Mouse (Mus musculus) kidney, postnatal 0 days (tissue): Measurements from ENCODE around the gene Yaf2. TPM values are rescaled to one million over a fixed set of nuclear protein-coding genes. Genes with fewer than 3 reads are reported as not detected.
A peak's percentile ranks its signal among the peaks of the same experiment; 100 is the strongest.
"Not testable (repeated sequence)": the region's sequence is repeated elsewhere in the genome, so short reads cannot be mapped to it uniquely, and the experiment has no call there.

ENCODE experiments used
- ATAC-seq: fragments of 200-750 bp; cut with Nextera tagmentation; replicated peaks from 2 replicates; pipeline ENCODE4 v1.8.0; 2017; ENCODE audit warnings: low read depth, moderate number of reproducible peaks, moderate TSS enrichment, moderate library complexity; ENCODE audit not compliant: low FRiP score
- DNase-seq: peaks from one replicate; pipeline ENCODE4 v3.0.0-alpha.2; 2016; ENCODE audit warnings: low spot score
- H3K27ac ChIP-seq: fragments of 300-500 bp; sonication (generic); 2 replicates; pipeline ENCODE4 v1.5.1; 2014; ENCODE audit warnings: mild to moderate bottlenecking
- H3K27me3 ChIP-seq: fragments of 300-500 bp; sonication (generic); 2 replicates; pipeline ENCODE4 v1.6.1; 2014; ENCODE audit warnings: low read length, mixed read lengths; ENCODE audit not compliant: insufficient read depth
- H3K36me3 ChIP-seq: fragments of 300-500 bp; sonication (generic); 2 replicates; pipeline ENCODE4 v1.6.1; 2014; ENCODE audit warnings: low read length, mixed read lengths; ENCODE audit not compliant: insufficient read depth
- H3K4me1 ChIP-seq: fragments of 300-500 bp; sonication (generic); replicated peaks from 2 replicates; pipeline ENCODE4 v1.6.1; 2014; ENCODE audit warnings: antibody characterized with exemption, low read length, mixed read lengths; ENCODE audit not compliant: insufficient read depth
- H3K4me2 ChIP-seq: fragments of 300-500 bp; sonication (generic); 2 replicates; pipeline ENCODE4 v1.6.1; 2014; ENCODE audit warnings: mild to moderate bottlenecking, low read length, moderate library complexity, mixed read lengths
- H3K4me3 ChIP-seq: fragments of 300-500 bp; sonication (generic); replicated peaks from 2 replicates; pipeline ENCODE4 v1.5.1; 2014; ENCODE audit warnings: low read depth, low read length
- H3K9ac ChIP-seq: fragments of 300-500 bp; sonication (generic); 2 replicates; pipeline ENCODE4 v1.6.1; 2014; ENCODE audit warnings: low read depth, low read length
- H3K9me3 ChIP-seq: fragments of 300-500 bp; sonication (generic); replicated peaks from 2 replicates; pipeline ENCODE4 v1.6.1; 2016; ENCODE audit warnings: low read length, inconsistent platforms, mixed read lengths
- CTCF ChIP-seq: IDR thresholded peaks from 2 replicates; pipeline ENCODE4 v1.5.1; 2016; ENCODE audit warnings: antibody characterized with exemption, low read depth, mild to moderate bottlenecking, moderate library complexity
- WGBS: fragments of 180-500 bp; shearing (Covaris S2); extraction: QIAGEN DNeasy Blood & Tissue Kit; methylation state at CpG from one replicate; pipeline ENCODE4 v1.1.7; 2014; 5-methylcytosine and 5-hydroxymethylcytosine counted together
- polyA plus RNA-seq: library from polyadenylated mRNA; unstranded; fragments of >200 nt; fragmentation: Nextera tagmentation; extraction: Ambion mirVana; gene quantifications from 2 replicates; pipeline ENCODE4 v1.2.1, GENCODE M21; 2015

Yaf2 gene
- polyA plus RNA-seq = 105 and 106 TPM in 2 replicates

- Histone ChIP-seq H3K9me3 (no peaks in the 10 kb centered on the region), H3K36me3 (0 out of 2 replicates have a peak, but pooled peaks cover 3% of the 10 kb centered on the region), H3K27ac (peak within 1 kb of the TSS; percentile 99), H3K4me2 (peak within 1 kb of the TSS; percentile 86), H3K9ac (peak within 1 kb of the TSS; percentile 92), H3K4me1 (peaks cover 5% of the 10 kb centered on the region), H3K4me3 (peak within 1 kb of the TSS; percentile 85), H3K27me3 (no peaks in the 10 kb centered on the region)
- peak; percentile 91 for DNase-seq
- ATAC-seq = peak; percentile 90
- WGBS = 0% methylated on average over 66 of the region's 73 CpGs
- no peak for TF ChIP-seq CTCF
Observed at GRCm38 (mm10) chr15:93336925-93337761, at the start of gene Yaf2. TSS of gene Yaf2 (minus strand) at chr15:93336935.

GRCm38 (mm10) chr15:93381337-93381736, 44.6 kb upstream of the Yaf2 start:
- WGBS = 54% methylated on average over 5 of the region's 5 CpGs
- no peaks in the 10 kb centered on the region for H3K27me3 ChIP-seq
- no peak overlapping the region for H3K4me3 ChIP-seq
- no peaks in the 10 kb centered on the region for H3K4me1 ChIP-seq
- DNase-seq (no peak), ATAC-seq (no peak)
- no peak for TF ChIP-seq CTCF
- H3K9me3 ChIP-seq = no peaks in the 10 kb centered on the region
- H3K4me2 ChIP-seq = no peak overlapping the region
- peaks cover 3% of the 10 kb centered on the region for H3K36me3 ChIP-seq
- H3K9ac ChIP-seq = no peak overlapping the region
- H3K27ac ChIP-seq = no peak overlapping the region

GRCm38 (mm10) chr15:93379177-93379576, 42.4 kb upstream of the Yaf2 start:
- H3K27me3 ChIP-seq = no peaks in the 10 kb centered on the region
- no peak overlapping the region for H3K4me2 ChIP-seq
- 79% methylated on average over 3 of the region's 3 CpGs for WGBS
- H3K27ac ChIP-seq = no peak overlapping the region
- no peak overlapping the region for H3K9ac ChIP-seq
- TF ChIP-seq CTCF = peak; percentile 50
- no peaks in the 10 kb centered on the region for H3K4me1 ChIP-seq
- H3K9me3 ChIP-seq = no peaks in the 10 kb centered on the region
- no peak overlapping the region for H3K4me3 ChIP-seq
- DNase-seq = no peak
- no peaks in the 10 kb centered on the region for H3K36me3 ChIP-seq
- ATAC-seq = no peak

- Histone ChIP-seq H3K4me3 (no peak overlapping the region), H3K36me3 (no peaks in the 10 kb centered on the region), H3K27ac (no peak overlapping the region), H3K4me1 (no peaks in the 10 kb centered on the region), H3K4me2 (no peak overlapping the region), H3K9me3 (no peaks in the 10 kb centered on the region), H3K9ac (no peak overlapping the region), H3K27me3 (no peaks in the 10 kb centered on the region)
- WGBS = 86% methylated on average over 5 of the region's 5 CpGs
- no peak for DNase-seq
- ATAC-seq = no peak
- no peak for TF ChIP-seq CTCF
Observed at GRCm38 (mm10) chr15:93375696-93376095, 39.0 kb upstream of the Yaf2 start.

- H3K9ac ChIP-seq, H3K27me3 ChIP-seq, H3K4me3 ChIP-seq, ATAC-seq, H3K4me1 ChIP-seq, H3K9me3 ChIP-seq, H3K27ac ChIP-seq, H3K4me2 ChIP-seq, H3K36me3 ChIP-seq, DNase-seq: not testable (repeated sequence)
Observed at GRCm38 (mm10) chr15:93372525-93373119, 35.9 kb upstream of the Yaf2 start.

- Histone ChIP-seq H3K9ac (no peak overlapping the region), H3K9me3 (no peaks in the 10 kb centered on the region), H3K4me3 (no peak overlapping the region), H3K27ac (no peak overlapping the region), H3K27me3 (no peaks in the 10 kb centered on the region), H3K36me3 (no peaks in the 10 kb centered on the region), H3K4me1 (0 out of 2 replicates have a peak, but pooled peaks cover 3% of the 10 kb centered on the region), H3K4me2 (no peak overlapping the region)
- no peak for DNase-seq
- 82% methylated on average over 2 of the region's 2 CpGs for WGBS
- ATAC-seq = no peak
- TF ChIP-seq CTCF = peak; percentile 44
Observed at GRCm38 (mm10) chr15:93371838-93372237, 35.1 kb upstream of the Yaf2 start.
